Mouse (Mus musculus): ENCODE results near the gene Lfng.

Gene Lfng

DNA sequence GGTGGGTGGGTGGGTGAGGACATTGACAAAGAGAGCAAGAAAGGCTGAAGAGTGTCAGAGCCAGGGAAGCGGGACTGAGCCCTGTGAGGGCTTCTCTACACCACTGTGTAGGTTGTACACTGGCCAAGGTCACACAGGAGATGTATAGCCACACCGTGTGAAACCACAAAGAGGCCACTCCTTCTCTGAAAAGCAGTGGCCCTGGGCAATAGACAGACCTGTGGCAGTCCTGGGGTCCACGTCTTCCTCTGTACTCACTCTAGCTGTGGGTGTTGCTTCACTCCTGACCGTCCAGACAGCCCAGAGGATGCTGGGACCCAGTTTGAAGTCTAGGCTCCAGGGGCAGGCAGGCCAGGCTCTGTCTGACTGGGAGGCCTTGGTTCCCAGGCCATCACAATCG lies 12.3 kb upstream of the Lfng start:
- DNase-seq = no peak

DNA sequence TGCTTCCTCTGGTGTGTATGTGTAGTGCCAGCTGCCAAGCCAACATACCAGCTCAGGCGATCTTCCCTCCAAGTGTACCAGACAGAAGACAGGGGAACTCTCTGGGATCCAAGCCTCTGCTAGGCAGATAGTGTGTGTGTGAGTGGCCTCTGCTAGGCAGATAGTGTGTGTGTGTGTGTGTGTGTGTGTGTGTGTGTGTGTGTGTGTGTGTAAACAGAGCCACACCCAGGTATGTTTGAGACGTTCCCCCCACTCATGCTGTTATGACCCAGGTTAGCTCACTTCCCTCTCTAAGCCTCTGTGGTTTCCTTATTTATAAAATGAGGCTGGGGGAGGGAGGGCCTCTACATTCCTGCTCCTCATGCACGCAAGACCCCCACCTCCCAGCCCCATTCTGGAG lies 10.7 kb upstream of the Lfng start:
- DNase-seq = peak in 1 of 2 experiments; percentile 15

DNA sequence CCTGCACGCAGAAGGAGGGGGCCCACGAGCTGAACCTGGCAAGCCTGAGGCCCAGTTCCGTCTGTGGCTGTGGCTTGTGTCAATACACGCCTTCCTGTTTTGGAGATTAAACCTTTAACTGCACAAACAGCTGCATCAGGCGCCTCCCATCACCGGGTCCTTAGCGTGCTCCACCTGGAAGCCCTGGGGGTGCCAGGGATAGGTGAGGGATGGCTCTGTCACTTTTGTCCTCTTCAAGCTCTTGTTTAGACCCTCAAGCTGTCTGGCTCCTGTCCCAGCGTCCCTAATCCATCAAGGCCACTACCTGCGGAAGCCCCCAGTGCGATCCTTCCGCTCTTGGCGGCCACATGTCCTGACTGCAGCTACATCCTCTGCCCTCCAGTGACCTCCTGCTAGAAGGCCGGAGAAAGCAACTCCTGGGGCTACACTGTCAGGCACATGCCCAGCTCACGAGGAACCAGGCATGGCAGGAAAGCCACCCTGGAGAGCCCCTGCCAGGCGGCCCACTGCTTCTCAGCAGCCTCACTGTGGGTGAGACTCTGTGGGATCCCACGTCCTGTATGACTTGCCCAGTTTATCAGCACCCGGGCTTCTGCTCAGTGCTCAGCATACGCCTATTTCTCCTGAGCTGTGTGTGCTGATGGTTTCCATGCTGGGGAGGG lies 10.1 kb upstream of the Lfng start:
- DNase-seq = peak; percentile 63 to 71

DNA sequence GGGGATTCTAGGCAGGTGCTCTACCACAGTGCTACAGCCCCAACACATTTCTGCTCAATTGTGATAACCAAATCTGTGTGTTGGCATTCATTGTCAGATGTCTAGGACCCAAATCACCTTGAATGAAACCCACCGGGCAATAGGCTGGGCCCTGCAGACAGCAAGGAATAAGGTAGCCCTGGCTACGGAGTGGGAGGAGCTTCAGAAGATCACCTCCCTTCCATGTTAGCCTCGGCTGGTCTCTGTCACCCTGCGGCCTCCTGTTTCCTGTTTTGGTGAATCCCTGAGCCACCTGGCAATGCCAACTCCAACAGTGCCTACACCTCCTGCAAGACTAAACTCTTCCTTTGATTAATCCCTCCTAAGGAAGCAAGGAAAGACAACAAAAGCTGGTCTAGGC lies 9.3 kb upstream of the Lfng start:
- no peak for DNase-seq

DNA sequence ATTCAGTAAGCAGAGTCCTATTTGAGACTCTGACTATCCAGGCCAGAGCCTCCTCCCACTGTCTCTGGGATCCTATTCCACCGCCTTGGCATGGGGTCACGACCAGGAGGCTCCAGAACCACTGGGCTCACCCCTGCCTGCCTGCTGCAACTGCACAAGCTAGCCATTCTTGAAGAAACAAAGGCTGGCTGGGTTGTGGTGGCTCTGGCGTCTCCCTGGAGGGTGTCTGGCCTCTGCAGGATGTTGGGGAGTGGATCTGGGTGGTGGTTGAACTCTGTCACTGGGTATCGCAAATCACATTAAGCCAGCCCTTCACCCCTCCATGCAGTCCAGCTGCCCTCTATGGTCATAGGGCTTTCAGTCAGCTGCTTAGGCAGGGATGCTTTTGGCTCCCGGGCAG lies 7.2 kb upstream of the Lfng start:
- DNase-seq = peak in 1 of 2 experiments; percentile 24

DNA sequence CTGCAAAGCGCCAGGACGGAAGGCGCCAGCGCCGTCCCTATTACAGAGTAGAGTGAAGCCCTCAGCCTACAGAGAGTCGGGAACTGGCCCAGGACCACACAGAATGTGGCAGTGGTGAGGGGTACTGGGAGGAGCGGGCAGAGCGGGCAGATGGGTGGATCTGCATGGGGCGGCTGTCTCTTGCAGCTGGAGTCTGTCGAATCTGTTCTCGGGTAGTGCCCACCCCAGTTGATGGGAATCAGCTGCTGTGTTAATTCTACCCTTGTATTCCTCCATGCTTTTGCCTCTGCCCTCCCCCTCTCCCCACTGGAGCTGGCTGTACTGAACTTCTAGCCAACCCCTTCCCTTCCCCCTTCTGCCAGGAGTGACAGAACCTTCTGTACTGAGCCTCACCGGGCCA lies 5.4 kb upstream of the Lfng start:
- peak in 1 of 2 experiments; percentile 46 for DNase-seq

DNA sequence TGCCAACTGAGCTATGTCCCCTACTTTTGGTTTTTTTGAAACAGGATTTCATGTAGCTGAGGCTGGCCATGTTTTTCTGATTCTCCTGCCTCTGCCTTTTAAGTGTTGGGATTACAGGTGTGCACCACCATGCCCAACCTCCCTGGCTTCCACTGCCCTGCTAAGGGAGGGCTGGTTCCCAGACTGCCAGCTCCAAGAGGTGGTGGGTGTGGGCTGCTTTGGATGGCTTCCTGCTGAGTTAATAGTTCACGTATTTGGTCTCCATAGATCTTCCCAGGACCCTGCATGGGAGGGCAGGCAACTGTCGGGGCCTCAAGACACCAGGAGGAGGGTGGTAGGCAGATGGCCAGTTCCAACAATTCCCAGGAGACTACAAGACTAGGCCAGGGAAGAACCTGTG lies 4.6 kb upstream of the Lfng start:
- DNase-seq = peak in 1 of 2 experiments; percentile 69

DNA sequence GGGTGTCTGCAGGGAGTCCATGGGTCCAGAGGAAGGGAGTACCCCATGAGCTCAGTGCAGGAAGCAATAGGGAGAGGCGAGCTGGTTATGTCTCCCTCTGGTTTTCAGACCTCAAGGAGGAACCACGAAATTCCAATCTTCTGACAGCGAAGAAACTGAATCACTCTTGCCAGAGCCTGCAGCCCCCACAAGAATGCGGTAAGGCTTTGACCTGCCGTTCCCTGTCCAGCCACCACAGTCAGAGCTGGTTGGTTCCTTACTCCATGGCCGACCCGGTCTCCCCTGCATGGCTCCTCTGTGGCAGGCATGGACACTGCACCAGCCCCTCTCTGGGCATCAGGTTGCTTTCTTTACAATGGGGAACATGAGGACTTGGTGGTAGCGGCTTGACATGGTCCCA lies 2.7 kb upstream of the Lfng start:
- DNase-seq = peak in 1 of 2 experiments; percentile 66

DNA sequence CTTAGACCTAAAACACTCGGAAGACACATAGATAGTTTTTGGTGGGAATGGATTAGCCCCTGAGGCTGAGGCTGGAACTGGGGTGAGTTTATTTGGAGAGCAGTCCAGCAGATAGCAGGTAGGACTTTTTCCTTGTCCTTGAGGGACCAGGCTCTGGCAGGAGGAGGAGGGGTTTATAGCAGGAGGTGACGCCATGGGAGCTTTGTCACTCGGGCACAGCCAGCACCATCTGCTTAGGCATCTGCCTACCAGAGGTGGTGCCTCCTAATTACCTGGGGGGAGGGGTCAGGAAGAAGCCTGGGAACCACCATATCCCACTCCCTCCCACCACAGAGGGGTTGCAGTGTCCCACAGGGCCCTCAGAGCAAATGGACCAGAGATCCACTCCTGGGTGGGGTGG lies 1.9 kb upstream of the Lfng start:
- peak in 1 of 2 experiments; percentile 60 for DNase-seq

DNA sequence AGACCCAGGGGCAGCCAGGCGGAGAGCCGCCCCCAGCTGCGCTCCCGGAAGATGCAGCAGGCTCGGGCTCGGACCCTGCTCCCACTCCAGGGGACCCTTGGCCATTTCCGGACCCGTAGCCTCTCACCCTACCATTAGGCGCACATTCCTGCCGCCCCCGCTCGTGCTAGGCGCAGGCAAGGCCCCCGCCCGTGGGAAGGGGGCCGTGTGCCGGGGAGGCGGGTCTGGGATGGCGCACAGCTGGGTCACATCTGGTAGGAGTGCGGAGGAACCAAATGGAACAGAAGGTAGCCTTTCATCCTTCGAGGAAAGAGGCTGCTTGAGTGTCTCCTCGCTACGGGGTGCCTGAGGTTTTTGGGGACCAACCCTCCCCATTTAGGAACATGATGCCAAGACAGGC lies 734 bp upstream of the Lfng start:
- peak; percentile 78 to 85 for DNase-seq

DNA sequence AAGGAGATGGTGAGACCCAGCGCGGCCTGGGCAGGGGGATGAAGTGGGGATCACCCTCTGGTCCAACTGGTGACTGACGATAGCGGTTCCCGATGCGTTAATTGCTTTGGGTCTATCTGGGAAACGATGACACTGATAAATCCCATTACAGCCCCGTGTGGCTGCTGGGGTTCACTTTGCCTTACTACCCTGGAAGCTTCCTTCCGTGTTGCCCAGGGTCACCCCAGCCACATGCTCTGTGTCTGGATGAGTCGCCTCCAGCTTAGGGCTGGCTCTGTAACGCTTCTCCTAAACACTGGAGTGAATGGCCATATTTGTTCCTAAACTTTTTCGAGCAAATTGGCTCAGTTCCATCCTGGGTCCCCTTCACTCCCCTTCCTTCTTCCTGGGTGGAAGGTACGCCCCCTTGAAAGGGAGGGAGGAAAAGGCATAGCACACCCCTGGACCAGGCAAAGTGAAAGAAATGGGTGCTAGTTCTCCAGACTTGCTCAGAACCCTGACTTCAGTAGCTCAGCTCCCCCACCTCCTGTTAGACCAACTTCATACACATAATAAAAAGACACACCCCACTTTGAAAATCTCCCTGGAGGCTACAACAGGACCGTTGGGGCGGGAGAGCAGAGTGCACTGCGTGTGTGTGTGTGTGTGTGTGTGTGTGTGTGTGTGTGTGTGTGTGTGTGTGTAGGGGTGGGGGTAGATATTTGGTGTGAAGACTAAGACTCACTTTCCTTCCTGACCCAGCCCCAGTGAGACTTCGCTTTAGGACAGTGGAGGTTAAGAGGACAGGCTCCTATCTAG lies 915 bp downstream of the Lfng start:
- peak in 1 of 2 experiments; percentile 56 for DNase-seq

DNA sequence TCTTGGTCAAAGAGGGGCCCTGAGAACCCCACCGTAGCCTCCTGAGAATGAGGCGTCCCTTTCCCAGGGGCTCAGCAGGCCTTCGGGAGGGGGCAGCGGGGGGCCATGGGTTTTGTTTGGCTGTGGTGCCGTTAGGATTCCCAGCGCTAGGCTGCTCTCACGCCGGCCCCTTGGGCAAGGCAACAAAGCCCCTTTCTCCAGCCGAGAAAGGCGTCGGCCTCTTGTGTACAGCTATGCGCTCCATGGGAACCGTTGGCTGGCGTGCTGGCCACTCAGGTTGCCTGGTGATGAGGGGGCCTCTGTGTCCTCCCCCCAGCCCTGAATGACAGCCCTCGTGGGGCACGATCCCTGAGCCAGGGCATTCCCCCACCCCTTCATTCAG lies 1.5 kb downstream of the Lfng start:
- no peak for DNase-seq

DNA sequence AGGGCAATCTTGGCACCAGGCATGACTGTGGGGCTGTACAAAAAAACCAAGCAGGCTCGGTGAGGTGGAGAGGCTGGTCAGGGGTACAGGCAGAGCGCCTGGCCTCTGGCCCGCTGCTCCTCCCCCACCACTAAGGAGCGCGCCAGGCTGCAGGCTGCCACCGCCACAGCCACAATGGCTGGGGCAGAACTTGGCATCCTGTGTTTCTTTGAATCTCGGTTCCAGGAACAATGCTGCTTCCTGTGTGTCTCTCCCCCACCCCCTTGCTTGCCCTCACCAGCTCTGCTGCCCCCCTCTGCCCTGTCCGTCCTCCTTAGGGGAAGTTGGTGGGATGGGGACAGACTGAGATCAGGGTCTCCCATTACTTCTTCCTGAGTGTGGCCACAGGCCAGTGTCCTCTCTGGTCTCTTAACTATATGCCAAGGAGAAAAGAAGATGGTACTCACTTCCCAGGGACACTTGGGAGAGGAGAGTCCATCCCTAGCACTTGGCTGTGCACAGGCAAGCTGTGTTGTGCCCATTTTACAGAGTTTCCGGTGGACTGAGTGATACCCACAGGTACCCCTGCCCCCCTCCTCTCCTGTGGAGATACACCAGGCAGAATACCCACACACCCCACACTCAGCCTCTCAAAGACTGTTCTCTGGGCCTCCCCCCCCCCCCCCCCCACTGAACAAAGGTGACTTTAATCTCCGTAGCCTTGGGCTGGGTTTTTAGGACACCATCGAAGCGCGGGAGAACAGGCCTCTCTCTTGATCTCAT lies 2.6 kb downstream of the Lfng start:
- DNase-seq = peak; percentile 58 to 66

DNA sequence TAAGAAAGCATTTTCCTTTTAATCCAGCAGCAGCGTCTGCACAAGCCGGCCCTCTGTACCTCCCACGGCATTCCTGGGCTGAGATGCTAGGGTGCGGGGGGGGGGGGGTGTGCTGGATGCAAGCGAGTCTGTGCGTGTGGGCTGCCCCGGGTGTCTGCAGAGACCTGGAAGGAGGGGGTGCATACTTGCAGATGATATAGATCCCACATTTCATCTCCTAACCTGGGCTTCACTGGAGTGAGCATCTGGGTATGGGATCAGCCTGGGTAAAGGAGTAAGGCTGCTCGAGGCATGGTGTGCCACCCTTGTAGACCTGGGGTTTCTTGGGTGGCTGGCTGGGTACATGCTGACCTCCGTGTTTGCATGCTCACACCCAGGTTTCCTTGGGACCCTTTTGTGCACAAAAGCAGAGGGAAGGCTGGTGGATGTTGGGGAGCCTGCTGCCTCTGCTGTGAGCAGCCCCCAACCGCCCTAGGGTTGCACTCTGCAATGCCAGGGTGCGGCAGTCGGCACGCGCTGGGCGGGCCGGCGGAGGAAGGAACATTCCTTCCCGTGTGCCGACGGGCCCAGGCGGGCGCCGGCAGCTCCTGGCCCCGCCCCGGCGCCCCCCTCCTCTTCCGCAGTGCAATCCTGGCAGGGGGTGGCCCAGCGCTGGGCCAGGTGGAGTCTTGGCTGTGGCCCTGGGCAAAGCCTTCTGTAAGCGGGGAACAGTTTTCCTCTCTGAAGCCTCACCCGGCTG lies 3.3 kb downstream of the Lfng start:
- peak; percentile 72 to 84 for DNase-seq

DNA sequence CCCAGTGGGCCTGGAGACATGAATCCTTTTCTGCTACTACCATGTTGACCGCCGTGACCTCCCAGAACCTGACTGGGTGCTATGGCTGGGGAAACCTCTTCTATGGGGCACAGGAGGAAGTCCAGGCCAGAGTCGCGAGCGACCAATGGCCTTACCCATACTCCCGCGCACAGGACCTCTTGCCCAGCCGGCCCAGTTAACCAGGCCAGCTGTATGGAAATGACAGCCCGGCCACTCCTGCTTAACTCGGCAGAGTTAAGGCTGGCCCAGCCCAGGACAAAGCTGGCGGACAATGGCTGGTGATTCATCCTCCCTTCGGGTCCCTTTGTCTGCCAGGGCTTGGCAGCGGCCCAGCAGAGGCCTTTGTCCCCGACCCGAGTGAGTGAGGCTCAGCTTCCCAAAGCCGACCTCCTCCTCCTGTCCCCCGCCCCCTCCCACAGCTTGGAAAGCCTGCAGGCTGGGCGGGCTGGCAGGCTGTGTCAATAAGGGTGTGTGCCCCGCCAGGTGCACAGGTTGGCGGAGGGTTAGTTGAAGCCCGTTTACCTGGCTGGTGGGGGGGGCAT lies 4.0 kb downstream of the Lfng start:
- DNase-seq = peak; percentile 83 to 89

DNA sequence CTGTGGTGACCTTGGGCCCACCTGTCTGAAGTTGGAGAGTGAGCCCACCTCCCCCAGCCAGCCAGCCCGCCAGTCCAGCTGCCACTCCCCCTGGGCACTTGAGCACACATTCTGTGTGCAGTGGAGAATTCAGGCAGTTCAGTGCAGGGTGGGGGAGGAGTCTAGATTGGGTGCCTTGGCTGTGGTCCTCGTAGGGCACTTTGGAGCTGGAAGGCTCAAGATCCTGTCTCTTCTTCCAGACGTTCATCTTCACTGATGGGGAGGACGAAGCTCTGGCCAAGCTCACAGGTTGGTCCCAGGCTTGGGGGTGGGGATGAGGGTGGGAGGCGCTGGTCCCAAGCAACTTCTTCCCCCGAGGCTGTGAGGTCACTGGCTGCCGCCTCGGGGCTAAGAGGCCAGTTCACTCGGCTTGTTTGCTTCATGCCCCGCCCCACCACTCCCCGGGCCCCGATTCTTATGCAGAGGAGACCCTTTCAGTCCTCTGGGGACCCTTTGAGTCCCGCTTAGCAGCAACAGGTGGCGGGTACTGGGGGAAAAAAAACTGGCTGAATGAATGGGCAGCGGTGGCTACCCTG lies 4.6 kb downstream of the Lfng start:
- DNase-seq = no peak

DNA sequence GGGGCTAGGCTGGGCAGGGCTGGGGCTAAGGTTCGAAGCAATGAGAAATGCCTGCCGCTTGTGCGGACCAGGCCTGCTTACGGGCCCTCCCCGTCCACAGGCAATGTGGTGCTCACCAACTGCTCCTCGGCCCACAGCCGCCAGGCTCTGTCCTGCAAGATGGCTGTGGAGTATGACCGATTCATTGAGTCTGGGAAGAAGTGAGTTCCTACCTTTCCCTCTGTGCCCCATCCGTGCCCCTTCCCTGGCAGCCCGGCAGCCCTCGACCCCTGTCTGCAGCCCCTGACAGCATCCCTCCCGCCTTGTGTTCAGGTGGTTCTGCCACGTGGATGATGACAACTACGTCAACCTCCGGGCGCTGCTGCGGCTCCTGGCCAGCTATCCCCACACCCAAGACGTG lies 5.1 kb downstream of the Lfng start:
- DNase-seq = peak in 1 of 2 experiments; percentile 16

DNA sequence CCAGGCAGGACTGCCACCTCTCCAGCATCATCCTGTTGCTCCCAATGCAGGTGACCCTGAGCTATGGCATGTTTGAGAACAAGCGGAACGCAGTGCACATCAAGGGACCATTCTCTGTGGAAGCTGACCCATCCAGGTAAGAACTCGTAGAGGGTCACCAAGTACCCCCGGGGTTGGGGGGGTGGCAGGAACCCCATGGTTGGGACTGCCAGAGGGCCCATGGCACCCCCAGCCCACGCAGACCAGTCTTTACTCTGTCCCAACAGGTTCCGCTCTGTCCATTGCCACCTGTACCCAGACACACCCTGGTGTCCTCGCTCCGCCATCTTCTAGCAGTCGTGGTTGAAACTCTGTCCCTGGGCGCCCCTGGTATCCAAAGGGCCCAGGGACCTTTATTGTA lies 7.0 kb downstream of the Lfng start:
- no peak for DNase-seq

DNA sequence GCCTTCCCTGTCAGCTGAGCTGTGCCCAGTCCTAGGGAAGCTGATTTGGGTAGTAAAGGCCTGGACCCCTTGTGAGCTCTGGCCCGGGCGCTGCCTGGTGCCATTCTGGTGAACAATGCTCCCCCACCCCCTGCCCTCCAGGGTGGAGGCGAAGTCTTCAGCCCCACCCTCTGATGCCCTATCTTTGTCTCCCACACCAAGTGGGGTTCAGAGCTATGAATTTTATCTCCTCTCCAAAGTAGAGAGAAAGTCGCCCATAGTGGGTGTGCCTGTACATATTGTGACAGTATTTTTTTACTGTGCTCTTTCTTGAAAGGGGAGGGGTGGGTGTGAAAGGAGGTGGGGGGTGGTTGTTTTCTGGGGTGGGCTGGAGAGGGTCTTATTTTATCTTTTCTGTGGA lies 7.7 kb downstream of the Lfng start:
- no peak for DNase-seq

DNA sequence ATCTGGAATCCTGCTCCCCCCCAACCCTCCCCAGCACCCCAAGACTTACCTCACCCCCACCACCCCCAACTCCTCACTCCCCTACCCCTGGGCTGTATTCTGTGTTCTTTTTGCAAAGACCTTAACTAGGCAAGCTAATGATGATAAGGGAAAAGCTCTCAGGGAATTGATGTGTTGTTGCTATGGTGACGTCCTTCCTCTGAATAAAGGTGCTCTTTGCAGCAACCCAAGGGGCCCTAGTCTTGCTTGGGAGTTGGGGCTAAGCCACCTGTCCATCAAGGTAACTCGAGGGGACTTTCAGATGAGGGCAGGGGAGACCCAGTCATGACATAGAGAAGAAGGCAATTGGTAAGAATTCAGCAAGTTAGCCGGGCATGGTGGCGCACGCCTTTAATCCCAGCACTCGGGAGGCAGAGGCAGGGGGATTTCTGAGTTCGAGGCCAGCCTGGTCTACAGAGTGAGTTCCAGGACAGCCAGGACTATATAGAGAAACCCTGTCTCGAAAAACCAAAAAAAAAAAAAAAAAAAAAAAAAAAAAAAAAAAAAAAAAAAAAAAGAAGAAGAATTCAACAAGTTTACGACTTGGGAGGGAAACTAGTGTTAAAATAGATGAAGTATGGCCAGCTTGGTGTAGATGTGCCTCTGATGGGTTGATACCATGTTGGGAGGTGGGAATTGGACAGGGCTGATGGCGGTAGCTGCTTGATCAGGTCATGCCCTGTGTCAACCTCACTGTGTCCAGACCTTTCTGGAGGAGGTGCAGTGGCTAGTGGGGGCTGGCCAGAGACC lies 8.4 kb downstream of the Lfng start:
- no peak for DNase-seq

DNA sequence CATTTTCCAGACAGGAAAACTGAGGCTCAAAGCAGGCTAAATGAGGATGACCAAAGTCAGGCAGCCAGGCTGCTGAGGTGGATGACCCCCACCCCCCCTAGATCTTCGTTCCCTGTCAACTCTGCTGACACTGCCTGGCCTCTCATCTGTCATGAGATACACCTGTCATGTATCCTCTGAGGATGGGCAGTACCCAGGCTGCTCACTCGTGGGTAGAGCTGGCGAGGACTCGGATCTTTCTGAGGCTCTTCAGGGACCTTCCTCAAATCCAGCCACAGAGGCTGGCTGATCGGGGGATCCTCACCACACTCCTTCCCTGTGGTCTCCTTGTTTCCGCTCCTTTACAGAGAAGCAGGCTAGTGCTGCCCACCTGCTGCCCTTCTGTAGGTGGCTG lies 9.0 kb downstream of the Lfng start:
- no peak for DNase-seq

Data from kidney, postnatal 4 days (tissue).